Comparison of ENCODE assay signal across 16 mouse cellular contexts in genomic region chr10:76550458-76550857, GRCm38 (mm10). TPM values are rescaled to one million over a fixed set of nuclear protein-coding genes. Genes with fewer than 3 reads are reported as not detected.
DNase-seq lines count a peak whose midpoint lies in the region; ATAC-seq and TF ChIP-seq lines count a peak whose summit lies in the region.
"Had no signal": no experiment of that assay in that cellular context is flagged by ENCODE, and none has a peak within 500 bp of the region (broad histone marks: within the 10 kb centered on the region; RNA-seq: fewer than 3 reads in every experiment).

No protein-coding gene starts in this region.

- no peak for TF ChIP-seq EP300 in stomach, postnatal 0 days (optimal IDR thresholded peaks at IDR 0.05)

- no peak overlapping the region for H3K9ac ChIP-seq in stomach, postnatal 0 days (ENCODE audit: low read length)
- H3K9ac ChIP-seq: liver, embryonic 15.5 days had no signal

- ATAC-seq in stomach, postnatal 0 days (ENCODE audit: low FRiP score, low TSS enrichment), result no peak
- ATAC-seq: CD4-positive, CD25-positive, alpha-beta regulatory T cell, adult 4 months; intestine, embryonic 16.5 days had no signal

- no peaks in the 10 kb centered on the region; the same call in none of the 2 replicates for H3K36me3 ChIP-seq in testis, adult 2 months (ENCODE audit: control insufficient read depth, insufficient read depth, low read length)
- peaks cover 29% of the 10 kb centered on the region for H3K36me3 ChIP-seq in stomach, postnatal 0 days (ENCODE audit: control insufficient read depth, insufficient read depth, low read length)

- no peak overlapping the region for H3K4me3 ChIP-seq in gastrocnemius, adult 2 months
- H3K4me3 ChIP-seq in testis, adult 2 months (ENCODE audit: control insufficient read depth, low read depth, low read length), result no peak overlapping the region
- no peak overlapping the region for H3K4me3 ChIP-seq in stomach, postnatal 0 days (ENCODE audit: low read depth, low read length)
- H3K4me3 ChIP-seq: liver, embryonic 15.5 days had no signal

- 91% methylated on average over 5 of the region's 5 CpGs for WGBS in stomach, postnatal 0 days

- DNase-seq in gastrocnemius, adult 2 months, result no peak
- no peak for DNase-seq in gastrocnemius, postnatal 4 days (ENCODE audit: low spot score in 2 of 2)
- peak; percentile 22 to 26 for DNase-seq in layer of hippocampus, postnatal 10 days (ENCODE audit: low spot score in 2 of 2)
- no peak for DNase-seq in layer of hippocampus, adult 9-11 months
- DNase-seq in testis, postnatal 14 days (ENCODE audit: low spot score), result no peak
- DNase-seq in stomach, postnatal 0 days (ENCODE audit: low spot score), result no peak
- DNase-seq in ovary, postnatal 10 days (ENCODE audit: low spot score), result no peak
- DNase-seq: cerebellum, adult 2 months; thymus, postnatal 25 days had no signal

- TF ChIP-seq CTCF in gastrocnemius, adult 2 months (IDR thresholded peaks at IDR 0.05), result peak; percentile 53
- TF ChIP-seq CTCF in testis, adult 2 months (IDR thresholded peaks at IDR 0.05; ENCODE audit: control insufficient read depth, insufficient read depth, insufficient replicate concordance, low read depth, low read length), result peak; percentile 23; the same call in 1 of the 2 replicates
- TF ChIP-seq CTCF in stomach, postnatal 0 days (IDR thresholded peaks at IDR 0.05; ENCODE audit: low read depth), result peak; percentile 69

- H3K27ac ChIP-seq in gastrocnemius, adult 2 months, result no peak overlapping the region
- no peak overlapping the region for H3K27ac ChIP-seq in testis, adult 2 months (ENCODE audit: control insufficient read depth, insufficient read depth, low read depth, low read length)
- H3K27ac ChIP-seq in stomach, postnatal 0 days (replicated peaks), result no peak overlapping the region
- H3K27ac ChIP-seq: liver, embryonic 15.5 days had no signal

- H3K9me3 ChIP-seq in stomach, postnatal 0 days (ENCODE audit: control insufficient read depth, low read length), result no peaks in the 10 kb centered on the region
- H3K9me3 ChIP-seq: liver, embryonic 15.5 days had no signal

- no peaks in the 10 kb centered on the region for H3K4me1 ChIP-seq in testis, adult 2 months (ENCODE audit: control insufficient read depth, insufficient read depth, low read length)
- no peaks in the 10 kb centered on the region for H3K4me1 ChIP-seq in stomach, postnatal 0 days (replicated peaks; ENCODE audit: control insufficient read depth, insufficient read depth)
- H3K4me1 ChIP-seq: liver, embryonic 15.5 days had no signal

- no peak for TF ChIP-seq POLR2A in testis, adult 2 months (IDR thresholded peaks at IDR 0.05; ENCODE audit: control insufficient read depth, low read depth, low read length)

- intact Hi-C loops in gastrocnemius, adult 2 months (cut with DNase I), result loop anchor here (2.0 kb wide), 1 partner anchor 184 kb away; no protein-coding TSS in a partner anchor

- H3K4me2 ChIP-seq in stomach, postnatal 0 days (replicated peaks; ENCODE audit: low read depth), result no peak overlapping the region
- H3K4me2 ChIP-seq: liver, embryonic 15.5 days had no signal

- no peaks in the 10 kb centered on the region for H3K27me3 ChIP-seq in testis, adult 2 months (ENCODE audit: control insufficient read depth, insufficient read depth, low read length)
- H3K27me3 ChIP-seq in stomach, postnatal 0 days (ENCODE audit: control insufficient read depth, insufficient read depth, low read length), result no peaks in the 10 kb centered on the region
- H3K27me3 ChIP-seq: liver, embryonic 15.5 days had no signal

RNA-seq across cellular contexts. Expression of gene Spatc1l, which starts 11.6 kb away (rescaled TPM):
- not detected for total RNA-seq in gastrocnemius, adult 2 months (2021)
- not detected for total RNA-seq in gastrocnemius, postnatal 4 days (2021)
- not detected for total RNA-seq in layer of hippocampus, postnatal 10 days (2021)
- polyA plus RNA-seq in testis, adult 2 months (2012; rRNA removed), result 278 and 287 TPM in 2 replicates
- polyA plus RNA-seq in stomach, postnatal 0 days (2015; fragmentation: Nextera tagmentation; extraction: Ambion mirVana), result not detected in 2 replicates
- total RNA-seq: heart, adult 8-10 months had no signal
- polyA plus RNA-seq: CD4-positive, CD25-positive, alpha-beta regulatory T cell, adult 4 months; forebrain, embryonic 11.5 days; intestine, embryonic 16.5 days; liver, embryonic 15.5 days had no signal

RNA-seq across cellular contexts. Expression of gene Lss, which starts 19.1 kb away (rescaled TPM):
- total RNA-seq in gastrocnemius, adult 2 months (2021), result 1 to 10 TPM; 8.0 to 9.2 TPM
- total RNA-seq in gastrocnemius, postnatal 4 days (2021), result 10 to 100 TPM; 19.0 to 19.3 TPM
- total RNA-seq in layer of hippocampus, postnatal 10 days (2021), result 10 to 100 TPM; 62.0 to 65.8 TPM
- 11.1 TPM in 2 replicates for polyA plus RNA-seq in testis, adult 2 months (2012; rRNA removed)
- 27.1 and 31.8 TPM in 2 replicates for polyA plus RNA-seq in stomach, postnatal 0 days (2015; fragmentation: Nextera tagmentation; extraction: Ambion mirVana)

RNA-seq across cellular contexts. Expression of gene Ftcd, which starts 25.0 kb away (rescaled TPM):
- total RNA-seq in gastrocnemius, adult 2 months (2021), result not detected
- total RNA-seq in gastrocnemius, postnatal 4 days (2021), result under 1 TPM in 1 of 2 experiments, not detected in 1; 0.41 TPM
- not detected for total RNA-seq in layer of hippocampus, postnatal 10 days (2021)
- polyA plus RNA-seq in testis, adult 2 months (2012; rRNA removed), result 0.40 and 0.52 TPM in 2 replicates
- 0.22 and 0.42 TPM in 2 replicates for polyA plus RNA-seq in stomach, postnatal 0 days (2015; fragmentation: Nextera tagmentation; extraction: Ambion mirVana)
- total RNA-seq: adrenal gland, adult 18-20 months; heart, adult 8-10 months had no signal
- polyA plus RNA-seq: CD4-positive, CD25-positive, alpha-beta regulatory T cell, adult 4 months; cerebellum, adult 2 months; forebrain, embryonic 11.5 days had no signal

Comparison
In these comparisons a context has a peak if more than half of its experiments do, and no peak if none do; other contexts are left out.
1. DNase-seq: peak in layer of hippocampus, postnatal 10 days (2 of 2); none in gastrocnemius, adult 2 months (single experiment), gastrocnemius, postnatal 4 days (0 of 2), layer of hippocampus, adult 9-11 months (single experiment), testis, postnatal 14 days (single experiment), stomach, postnatal 0 days (single experiment) and ovary, postnatal 10 days (single experiment).
2. Peak in every context shown above with its lines, with median percentiles within 50 percentile points of each other: CTCF ChIP-seq.